Mouse (Mus musculus) heart, postnatal 0 days (tissue): Measurements from ENCODE around the gene Mob3c. TPM values are rescaled to one million over a fixed set of nuclear protein-coding genes. Genes with fewer than 3 reads are reported as not detected.

Source experiments
- ATAC-seq: fragments of 200-750 bp; cut with Nextera tagmentation; 2 replicates; pipeline ENCODE4 v1.8.0; 2017; ENCODE audit warnings: low read depth, moderate number of reproducible peaks, moderate library complexity; ENCODE audit not compliant: insufficient read depth
- DNase-seq: peaks from one replicate; pipeline ENCODE4 v3.0.0-alpha.2; 2016; ENCODE audit warnings: low spot score
- H3K27ac ChIP-seq: fragments of 300-500 bp; sonication (generic); 2 replicates; pipeline ENCODE4 v1.5.1; 2014; ENCODE audit warnings: low read depth, mild to moderate bottlenecking
- H3K27me3 ChIP-seq: fragments of 300-500 bp; sonication (generic); 2 replicates; pipeline ENCODE4 v1.6.1; 2014; ENCODE audit warnings: low read length, mixed read lengths; ENCODE audit not compliant: control insufficient read depth, insufficient read depth
- H3K36me3 ChIP-seq: fragments of 300-500 bp; sonication (generic); replicated peaks from 2 replicates; pipeline ENCODE4 v1.6.1; 2014; ENCODE audit warnings: low read length, mixed read lengths; ENCODE audit not compliant: control insufficient read depth, insufficient read depth
- H3K4me1 ChIP-seq: fragments of 300-500 bp; sonication (generic); 2 replicates; pipeline ENCODE4 v1.6.1; 2014; ENCODE audit warnings: antibody characterized with exemption; ENCODE audit not compliant: control insufficient read depth, insufficient read depth
- H3K4me2 ChIP-seq: fragments of 300-500 bp; sonication (generic); 2 replicates; pipeline ENCODE4 v1.6.1; 2014; ENCODE audit warnings: low read depth, mild to moderate bottlenecking, low read length, moderate library complexity
- H3K4me3 ChIP-seq: fragments of 300-500 bp; sonication (generic); 2 replicates; pipeline ENCODE4 v1.5.1; 2014; ENCODE audit warnings: low read depth, low read length
- H3K9ac ChIP-seq: fragments of 300-500 bp; sonication (generic); replicated peaks from 2 replicates; pipeline ENCODE4 v1.6.1; 2014; ENCODE audit warnings: low read depth, low read length, mixed read lengths
- H3K9me3 ChIP-seq: fragments of 300-500 bp; sonication (generic); replicated peaks from 2 replicates; pipeline ENCODE4 v1.6.1; 2016; ENCODE audit warnings: low read length; ENCODE audit not compliant: control insufficient read depth
- CTCF ChIP-seq: IDR thresholded peaks from 2 replicates; pipeline ENCODE4 v1.5.1; 2016; ENCODE audit warnings: antibody characterized with exemption, control low read depth, low read depth
- EP300 ChIP-seq: IDR thresholded peaks from 2 replicates; pipeline ENCODE4 v1.6.1; 2016; ENCODE audit warnings: antibody characterized with exemption, low read depth
- WGBS: fragments of 180-500 bp; shearing (Covaris S2); extraction: QIAGEN DNeasy Blood & Tissue Kit; methylation state at CpG from one replicate; pipeline ENCODE4 v1.1.7; 2014; 5-methylcytosine and 5-hydroxymethylcytosine counted together
- polyA plus RNA-seq: library from polyadenylated mRNA; unstranded; fragments of >200 nt; fragmentation: Nextera tagmentation; extraction: Ambion mirVana; gene quantifications from 2 replicates; pipeline ENCODE4 v1.2.1, GENCODE M21; 2015
- total RNA-seq: library from RNA; depleted of rRNA; stranded (reverse); fragments of >200 nt; gene quantifications from 2 replicates; pipeline ENCODE4 v1.2.3, GENCODE M21; 2014; ENCODE audit warnings: low replicate concordance

The Mob3c gene
- total and polyA plus RNA-seq, 2 experiments from 2014 or later: 4.9 to 5.5 TPM

- no peak for TF ChIP-seq CTCF
- peaks cover 19% of the 10 kb centered on the region for H3K4me1 ChIP-seq
- H3K27ac ChIP-seq: no peak overlapping the region
- H3K4me3 ChIP-seq: no peak overlapping the region
- no peak overlapping the region for H3K9ac ChIP-seq
- ATAC-seq (no peak), DNase-seq (no peak)
- no peaks in the 10 kb centered on the region for H3K9me3 ChIP-seq
- H3K27me3 ChIP-seq: no peaks in the 10 kb centered on the region
- no peak overlapping the region for H3K4me2 ChIP-seq
- WGBS: 72% methylated on average over 6 of the region's 6 CpGs
- H3K36me3 ChIP-seq: peaks cover 23% of the 10 kb centered on the region; the same call in 1 of the 2 replicates
These were observed 23.7 kb downstream of the Mob3c start for GRCm38 (mm10) chr4:115851569-115851968.

- H3K4me2 ChIP-seq: no peak overlapping the region
- no peaks in the 10 kb centered on the region for H3K4me1 ChIP-seq
- H3K36me3 ChIP-seq: peaks cover 35% of the 10 kb centered on the region
- no peaks in the 10 kb centered on the region for H3K27me3 ChIP-seq
- H3K9ac ChIP-seq: no peak overlapping the region
- 73% methylated on average over 6 of the region's 6 CpGs for WGBS
- H3K27ac ChIP-seq: no peak overlapping the region
- H3K4me3 ChIP-seq: no peak overlapping the region
- H3K9me3 ChIP-seq: no peaks in the 10 kb centered on the region
- DNase-seq (no peak), ATAC-seq (no peak)
- TF ChIP-seq EP300: no peak
- TF ChIP-seq CTCF: no peak
These were observed 27.2 kb downstream of the Mob3c start for GRCm38 (mm10) chr4:115855100-115855499.

GRCm38 (mm10) chr4:115855609-115856008, 27.7 kb downstream of the Mob3c start:
- Histone ChIP-seq H3K4me1 (no peaks in the 10 kb centered on the region), H3K27me3 (no peaks in the 10 kb centered on the region), H3K9me3 (no peaks in the 10 kb centered on the region), H3K27ac (no peak overlapping the region), H3K36me3 (peaks cover 35% of the 10 kb centered on the region), H3K4me3 (no peak overlapping the region), H3K4me2 (no peak overlapping the region), H3K9ac (no peak overlapping the region)
- ATAC-seq (no peak), DNase-seq (no peak)
- TF ChIP-seq EP300: no peak
- no peak for TF ChIP-seq CTCF
- WGBS: 58% methylated on average over 4 of the region's 4 CpGs

DNA sequence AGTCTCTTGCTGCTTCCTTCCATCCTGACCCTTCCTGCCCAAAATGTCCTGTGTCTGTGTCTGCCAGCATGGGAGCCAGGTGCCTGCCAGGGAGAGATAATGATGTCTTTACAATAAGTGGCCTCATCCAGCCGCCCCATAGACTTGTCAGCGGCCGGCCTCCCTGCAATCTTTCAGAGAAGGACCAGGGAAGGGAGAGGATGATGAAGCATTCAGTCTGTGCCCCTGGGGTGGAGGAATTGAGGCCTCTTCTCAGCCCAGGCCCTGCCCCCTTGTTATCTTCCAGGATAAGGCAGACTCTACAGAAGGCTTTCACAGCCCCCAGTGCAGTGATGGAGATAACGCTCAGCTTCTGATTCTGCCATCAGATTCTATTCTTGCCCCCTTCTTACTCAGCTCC, 28.4 kb downstream of the Mob3c start:
- Histone ChIP-seq H3K4me3 (no peak overlapping the region), H3K36me3 (peaks cover 40% of the 10 kb centered on the region), H3K9ac (no peak overlapping the region), H3K27ac (no peak overlapping the region), H3K9me3 (no peaks in the 10 kb centered on the region), H3K27me3 (no peaks in the 10 kb centered on the region), H3K4me2 (no peak overlapping the region), H3K4me1 (no peaks in the 10 kb centered on the region)
- 45% methylated on average over 4 of the region's 4 CpGs for WGBS
- TF ChIP-seq EP300: no peak
- no peak for TF ChIP-seq CTCF
- DNase-seq (no peak), ATAC-seq (no peak)

GRCm38 (mm10) chr4:115857293-115857883, 29.5 kb downstream of the Mob3c start:
- Histone ChIP-seq H3K4me2 (no peak overlapping the region), H3K4me3 (no peak overlapping the region), H3K27ac (no peak overlapping the region), H3K27me3 (no peaks in the 10 kb centered on the region), H3K36me3 (peaks cover 50% of the 10 kb centered on the region), H3K4me1 (no peaks in the 10 kb centered on the region), H3K9ac (no peak overlapping the region), H3K9me3 (no peaks in the 10 kb centered on the region)
- TF ChIP-seq CTCF (no peak), EP300 (no peak)
- ATAC-seq (no peak), DNase-seq (no peak)
- 62% methylated on average over 9 of the region's 9 CpGs for WGBS

- DNase-seq (no peak), ATAC-seq (no peak)
- Histone ChIP-seq H3K4me2 (no peak overlapping the region), H3K27me3 (no peaks in the 10 kb centered on the region), H3K4me3 (no peak overlapping the region), H3K9me3 (no peaks in the 10 kb centered on the region), H3K36me3 (peaks cover 72% of the 10 kb centered on the region), H3K4me1 (no peaks in the 10 kb centered on the region), H3K27ac (no peak overlapping the region), H3K9ac (no peak overlapping the region)
- TF ChIP-seq CTCF (no peak), EP300 (no peak)
- WGBS: 86% methylated on average over 7 of the region's 7 CpGs
These were observed 35.5 kb downstream of the Mob3c start for GRCm38 (mm10) chr4:115863352-115863751.
